Mouse (Mus musculus) left cerebral cortex, adult 2 months (tissue): ENCODE results near the gene Sox8. TPM values are rescaled to one million over a fixed set of nuclear protein-coding genes. Genes with fewer than 3 reads are reported as not detected.

ENCODE experiments used
- DNase-seq, 2 experiments: peaks; one replicate each; pipeline ENCODE4 v3.0.0; 2021 to 2022; ENCODE audit warnings: low spot score in 2 of 2, mixed read lengths in 1 of 2; ENCODE audit errors: extremely low spot score in 1 of 2
- H3K27ac ChIP-seq: fragments of 200-600 bp; 2 replicates; pipeline ENCODE4 v1.8.1; 2022
- H3K4me3 ChIP-seq: fragments of 200-600 bp; 2 replicates; pipeline ENCODE4 v1.8.1; 2022
- CTCF ChIP-seq: fragments of 200-600 bp; IDR thresholded peaks from 2 replicates; pipeline ENCODE4 v1.8.1; 2022; ENCODE audit warnings: antibody characterized with exemption, mild to moderate bottlenecking, moderate library complexity
- intact Hi-C: fragments of 180-260 bp; cut with DNase I; formaldehyde crosslinking; loops from one replicate; pipeline ENCODE4 v1.15.1; 2025
- total RNA-seq, 2 experiments: library from RNA; stranded (reverse); gene quantifications; 2 replicates each; pipeline ENCODE4 v1.2.3; 2021

The Sox8 gene
- total RNA-seq, 2 experiments from 2014 or later, result 55.3 to 66.9 TPM

DNA sequence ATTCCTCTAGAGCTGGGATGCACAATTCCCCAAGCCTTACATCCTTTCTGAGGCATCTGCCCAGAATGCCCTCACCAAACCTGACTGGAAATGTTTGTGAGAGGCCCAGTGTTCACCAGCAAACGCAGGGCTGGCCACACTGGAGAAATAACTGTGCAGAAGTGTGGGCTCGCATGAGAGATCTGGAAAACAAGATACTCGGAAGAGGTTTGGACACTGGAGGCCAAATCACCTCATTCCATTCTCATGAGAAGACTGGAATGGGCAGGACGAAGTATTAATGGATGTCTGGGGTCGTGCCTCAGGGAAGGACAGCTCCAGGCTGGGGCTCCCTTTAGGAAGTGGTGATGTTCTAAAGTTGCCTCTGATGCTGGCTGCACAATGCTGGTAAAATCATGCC lies 29.8 kb downstream of the Sox8 start:
- Histone ChIP-seq H3K27ac (no peak overlapping the region), H3K4me3 (no peak overlapping the region)
- no peak for TF ChIP-seq CTCF
- intact Hi-C loops, result no loop called here
- DNase-seq, result no peak

DNA sequence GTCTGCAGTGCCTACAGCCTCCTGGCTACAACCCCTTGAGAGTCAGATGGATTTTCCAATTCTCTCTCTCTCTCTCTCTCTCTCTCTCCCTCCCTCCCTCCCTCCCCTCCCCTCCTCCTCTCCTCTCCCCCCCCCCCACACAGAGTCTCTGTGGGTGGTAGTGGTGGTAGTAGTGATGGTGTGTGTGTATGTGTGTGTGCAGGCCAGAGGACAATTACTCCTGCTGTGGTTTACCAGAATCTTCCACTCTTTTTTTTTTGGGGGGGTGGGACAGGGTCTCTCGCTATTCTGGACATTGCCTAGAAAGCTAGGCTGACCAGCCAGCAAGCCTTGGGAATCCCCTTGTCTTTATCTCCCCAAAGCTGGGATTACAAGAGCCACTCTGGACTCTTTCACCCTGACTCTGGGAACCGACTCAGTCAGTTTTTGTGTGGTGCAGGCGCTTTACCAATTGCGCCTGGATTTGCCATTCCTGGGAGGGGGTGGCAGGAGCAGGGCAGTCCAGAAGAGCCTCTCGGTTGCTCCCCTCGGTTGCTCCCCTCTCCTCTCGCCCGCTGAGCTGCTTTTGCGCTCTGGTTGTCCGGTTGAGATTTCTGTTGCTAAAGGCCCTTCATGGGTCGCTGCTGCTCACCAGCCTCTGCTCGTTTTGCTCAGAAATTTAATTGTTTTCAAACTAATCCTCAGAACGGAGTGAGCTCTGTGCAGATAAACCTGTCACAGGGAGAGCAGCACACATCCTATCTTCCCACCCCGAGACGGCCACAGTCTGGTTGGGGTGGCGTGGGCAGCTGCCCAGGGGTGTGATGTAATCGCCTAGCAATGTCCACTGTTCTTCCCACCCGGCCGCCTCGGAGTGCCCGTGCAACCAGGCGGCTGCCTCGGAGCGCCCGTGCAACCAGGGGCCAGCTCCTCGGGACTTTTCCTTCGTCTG lies 31.3 kb downstream of the Sox8 start:
- intact Hi-C loops, result no loop called here
- Histone ChIP-seq H3K4me3 (no peak overlapping the region), H3K27ac (peak overlapping the region; percentile 30)
- DNase-seq, result peak; percentile 39 to 49
- TF ChIP-seq CTCF, result no peak

DNA sequence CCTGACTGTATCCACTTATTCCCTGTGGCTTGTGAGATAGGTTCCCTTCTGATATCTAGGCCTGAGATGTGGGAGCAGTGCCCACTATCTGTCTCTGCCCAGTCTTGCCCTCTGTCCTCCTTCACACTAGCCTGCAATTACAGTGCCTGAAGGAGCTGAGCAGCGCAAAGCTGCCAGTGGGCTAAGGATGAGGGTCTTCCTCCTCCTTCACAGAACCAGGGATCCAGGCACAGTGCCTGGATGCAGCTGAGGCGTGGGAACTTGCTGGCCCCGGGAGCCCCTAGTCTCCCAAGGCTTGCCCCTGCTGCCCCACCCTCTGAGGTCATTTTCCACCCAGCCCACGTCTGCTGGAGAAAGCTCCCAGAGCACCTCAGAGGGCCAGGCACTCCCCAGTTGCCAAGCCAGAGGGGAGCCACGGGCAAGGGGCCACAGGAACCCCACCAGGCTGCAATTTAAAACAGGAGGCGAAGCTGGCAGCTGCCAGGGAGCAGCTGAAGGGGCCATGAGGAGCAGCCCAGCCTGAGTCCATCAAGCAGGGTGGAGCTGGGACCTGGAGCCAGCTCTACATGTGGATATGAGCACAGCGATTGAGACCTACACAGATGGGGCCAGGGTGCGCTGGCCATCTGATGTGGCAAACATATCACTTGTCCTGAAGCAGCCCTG lies 40.0 kb downstream of the Sox8 start:
- DNase-seq, result no peak
- intact Hi-C loops, result no loop called here
- Histone ChIP-seq H3K27ac (no peak overlapping the region), H3K4me3 (no peak overlapping the region)
- no peak for TF ChIP-seq CTCF

DNA sequence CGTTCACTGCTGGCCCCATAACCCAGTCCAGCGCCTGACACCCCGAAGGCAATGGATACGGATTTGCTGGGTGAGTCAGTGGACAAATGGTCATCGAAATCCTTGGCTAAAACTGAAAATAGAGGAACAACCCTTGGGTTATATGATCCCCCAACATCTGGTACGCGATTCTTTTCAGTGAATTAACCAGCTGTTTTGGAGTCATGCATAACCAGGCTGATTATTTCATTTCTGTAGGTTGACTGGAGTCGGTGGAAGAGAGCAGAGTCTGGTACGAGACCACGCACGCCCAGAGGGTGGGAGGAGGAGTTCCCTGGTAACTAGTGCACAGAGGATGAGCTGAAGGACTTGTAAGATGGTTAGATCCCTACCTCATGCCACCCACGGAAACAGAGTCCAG lies 48.4 kb downstream of the Sox8 start:
- H3K27ac ChIP-seq, result no peak overlapping the region
- no peak for DNase-seq
- TF ChIP-seq CTCF, result no peak
- intact Hi-C loops, result no loop called here
- no peak overlapping the region for H3K4me3 ChIP-seq

DNA sequence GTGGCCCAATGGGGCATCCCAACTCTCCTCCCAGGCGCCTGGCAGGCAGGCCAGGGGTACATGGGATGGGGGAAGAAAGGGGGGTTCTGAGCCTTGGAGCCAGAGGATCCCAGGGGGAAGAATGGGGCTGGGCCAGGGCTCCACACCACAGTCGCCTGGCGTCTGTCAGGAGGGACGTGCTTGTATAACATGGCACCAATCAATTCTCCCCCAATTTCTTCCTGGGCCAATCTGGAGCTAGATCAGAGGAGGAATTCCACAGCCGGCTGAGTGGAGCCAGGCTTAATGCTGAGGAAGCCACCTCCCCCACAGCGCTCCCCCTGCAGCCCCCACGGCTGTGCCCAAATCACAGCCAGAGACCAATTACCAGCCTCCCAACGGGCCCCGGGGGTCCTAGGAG lies 50.0 kb downstream of the Sox8 start:
- no peak for TF ChIP-seq CTCF
- no peak for DNase-seq
- peak overlapping the region; percentile 56 for H3K27ac ChIP-seq
- intact Hi-C loops, result no loop called here
- no peak overlapping the region for H3K4me3 ChIP-seq

DNA sequence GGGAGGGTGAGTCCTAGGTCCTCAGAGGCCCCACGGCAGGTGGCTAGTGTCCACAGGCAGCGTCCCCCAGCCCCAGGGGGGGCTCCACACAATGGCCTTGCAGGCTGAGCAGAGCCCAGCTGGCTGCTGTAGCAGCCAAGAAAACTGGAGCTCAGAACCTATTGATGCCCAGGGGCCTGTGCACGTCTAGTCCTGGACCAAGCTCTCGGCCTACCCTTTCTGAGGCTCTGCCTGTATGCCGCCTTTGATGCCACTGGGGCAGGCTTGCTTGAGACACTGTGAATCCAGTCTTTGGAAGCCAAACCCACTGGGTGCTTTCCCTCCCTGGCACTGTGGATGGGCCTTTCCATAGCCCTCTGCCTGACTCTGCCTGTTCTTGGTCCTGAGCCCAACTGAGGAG lies 51.0 kb downstream of the Sox8 start:
- intact Hi-C loops, result no loop called here
- H3K27ac ChIP-seq, result peak overlapping the region; percentile 56

DNA sequence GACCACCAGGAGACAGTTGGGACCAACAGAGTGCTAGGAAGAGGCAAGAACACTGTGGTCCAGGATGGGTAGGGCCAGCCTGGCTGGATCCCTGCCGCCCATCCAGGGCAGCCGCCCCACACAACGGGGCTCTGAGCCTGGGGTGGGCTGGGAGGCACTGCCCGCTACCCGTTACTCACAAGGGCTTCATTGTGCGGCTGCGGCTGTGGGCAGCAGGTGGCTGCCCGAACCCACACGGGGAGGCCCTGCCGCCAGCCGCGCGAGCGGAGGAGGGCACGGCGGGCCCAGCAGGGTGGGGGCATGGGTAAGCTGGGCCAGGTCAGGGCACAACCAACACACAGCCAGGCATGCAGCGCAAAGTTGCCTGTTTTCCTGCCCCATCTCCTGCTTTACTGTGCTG lies 52.3 kb downstream of the Sox8 start:
- H3K27ac ChIP-seq, result peak overlapping the region; percentile 70

More for the DNA sequence above, 51.0 kb downstream of the Sox8 start:
- DNase-seq, result peak in 1 of 2 experiments; percentile 24
- H3K4me3 ChIP-seq, result no peak overlapping the region
- no peak for TF ChIP-seq CTCF

DNA sequence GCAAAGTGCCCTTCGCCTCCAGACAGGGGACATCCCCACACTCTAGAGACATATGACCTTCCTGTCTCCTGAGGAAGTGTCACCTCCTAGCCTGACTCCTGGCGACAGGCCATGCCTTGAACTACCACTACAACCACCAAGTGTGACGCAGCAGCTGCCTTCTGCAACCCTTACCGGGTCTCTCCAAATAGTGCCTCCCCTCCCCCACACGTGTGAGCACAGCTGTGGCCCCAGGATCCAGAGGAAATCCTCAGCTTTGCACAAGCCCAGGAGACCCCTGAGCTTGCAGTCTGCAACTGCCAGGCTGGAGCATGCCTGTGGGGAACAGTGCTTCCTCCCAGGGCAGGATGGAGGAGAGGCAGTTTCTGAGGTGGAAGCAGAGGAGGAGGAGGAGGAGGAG lies 54.2 kb downstream of the Sox8 start:
- Histone ChIP-seq H3K4me3 (no peak overlapping the region), H3K27ac (no peak overlapping the region)
- DNase-seq, result no peak
- no peak for TF ChIP-seq CTCF
- intact Hi-C loops, result no loop called here

More for the DNA sequence above, 52.3 kb downstream of the Sox8 start:
- H3K4me3 ChIP-seq, result no peak overlapping the region
- intact Hi-C loops, result no loop called here
- DNase-seq, result peak; percentile 29 to 51
- TF ChIP-seq CTCF, result no peak

Other genes starting within 250 kb of the Sox8 start
- gene Tpsab1, start 225.1 kb downstream of the Sox8 start, total RNA-seq, result not detected
- not detected for gene Tpsb2, start 204.4 kb downstream of the Sox8 start, total RNA-seq
- gene Tpsg1, start 201.4 kb downstream of the Sox8 start, total RNA-seq, result not detected
- gene Cacna1h, start 136.9 kb downstream of the Sox8 start, total RNA-seq, result 10 to 100 TPM; 45.2 to 48.0 TPM
- gene Tekt4, start 116.1 kb downstream of the Sox8 start, total RNA-seq, result 1 to 10 TPM; 2.1 to 2.4 TPM
- under 1 TPM; 0.18 to 0.21 TPM for gene Sstr5, start 73.4 kb downstream of the Sox8 start, total RNA-seq
- 10 to 100 TPM; 22.0 to 25.4 TPM for gene Lmf1, start 8.4 kb upstream of the Sox8 start, total RNA-seq
- gene Gng13, start 146.5 kb upstream of the Sox8 start, total RNA-seq, result 100 to 1,000 TPM; 146 to 168 TPM
- gene Chtf18, start 156.7 kb upstream of the Sox8 start, total RNA-seq, result 1 to 10 TPM; 1.3 to 1.4 TPM
- gene Rpusd1, start 157.0 kb upstream of the Sox8 start, total RNA-seq, result 10 to 100 TPM; 55.6 to 57.4 TPM
- gene Mslnl, start 165.4 kb upstream of the Sox8 start, total RNA-seq, result under 1 TPM; 0.45 to 0.47 TPM
- 1 to 10 TPM; 3.1 to 3.9 TPM for gene Msln, start 183.7 kb upstream of the Sox8 start, total RNA-seq
- gene Narfl, start 203.1 kb upstream of the Sox8 start, total RNA-seq, result 10 to 100 TPM; 32.4 to 33.2 TPM
- gene Haghl, start 215.0 kb upstream of the Sox8 start, total RNA-seq, result 100 to 1,000 TPM; 112 to 123 TPM
- not detected for gene Ccdc78, start 215.9 kb upstream of the Sox8 start, total RNA-seq
- gene Fam173a, start 222.2 kb upstream of the Sox8 start, total RNA-seq, result 10 to 100 TPM; 84.9 to 85.1 TPM
- 1 to 10 TPM in 1 of 2 experiments, not detected in 1; 1.4 TPM for gene AC134908.4, start 225.0 kb upstream of the Sox8 start, total RNA-seq
- gene Metrn, start 226.4 kb upstream of the Sox8 start, total RNA-seq, result 10 to 100 TPM; 72.3 to 88.2 TPM
- gene Fbxl16, start 238.4 kb upstream of the Sox8 start, total RNA-seq, result 100 to 1,000 TPM; 644 to 656 TPM